Mouse (Mus musculus): ENCODE data around the gene Med12l. TPM values are rescaled to one million over a fixed set of nuclear protein-coding genes. Genes with fewer than 3 reads are reported as not detected.

The Med12l gene
- total and polyA plus RNA-seq, 2 experiments from 2014 or later, result 2.1 to 19.2 TPM

DNA sequence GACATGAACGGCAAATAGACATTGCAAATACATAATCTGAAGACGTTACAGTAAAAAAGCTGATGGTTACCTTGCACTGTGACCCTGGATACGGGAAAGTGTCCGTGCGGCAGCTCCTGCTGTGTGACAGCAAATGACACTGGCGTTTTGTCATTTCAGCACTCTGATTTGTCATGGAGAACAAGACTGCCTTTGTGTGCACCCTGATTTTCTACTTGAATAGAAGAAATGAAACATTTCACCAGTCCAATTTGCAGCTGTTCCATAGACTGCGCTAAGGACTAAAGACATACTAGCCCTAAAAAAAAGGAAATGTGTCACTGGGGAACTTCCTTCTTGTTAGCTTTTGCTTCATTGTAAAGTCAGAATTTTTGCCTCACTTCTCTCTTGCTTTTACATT lies 257.1 kb downstream of the Med12l start, which contains the start of gene P2ry12:
TSS of gene P2ry12 (minus strand) at position 168 of the 400 bp plus-strand sequence.
- DNase-seq (no peak), ATAC-seq (peak; percentile 67)
- Histone ChIP-seq H3K4me2 (ENCODE audit: low read depth) (no peak within 1 kb of the TSS), H3K27ac (ENCODE audit: low read depth, low read length) (no peak within 1 kb of the TSS), H3K27me3 (ENCODE audit: insufficient read depth, low read length) (no peaks in the 10 kb centered on the region), H3K4me3 (ENCODE audit: low read depth, low read length) (no peak within 1 kb of the TSS), H3K9me3 (ENCODE audit: low read length) (no peaks in the 10 kb centered on the region), H3K36me3 (ENCODE audit: insufficient read depth) (peaks cover 7% of the 10 kb centered on the region), H3K9ac (no peak within 1 kb of the TSS), H3K4me1 (ENCODE audit: insufficient read depth) (0 out of 2 replicates have a peak, but pooled peaks cover 2% of the 10 kb centered on the region)
- TF ChIP-seq CTCF (IDR thresholded peaks at IDR 0.05; ENCODE audit: low read depth), result no peak
- 10% methylated on average over 7 of the region's 7 CpGs for WGBS

DNA sequence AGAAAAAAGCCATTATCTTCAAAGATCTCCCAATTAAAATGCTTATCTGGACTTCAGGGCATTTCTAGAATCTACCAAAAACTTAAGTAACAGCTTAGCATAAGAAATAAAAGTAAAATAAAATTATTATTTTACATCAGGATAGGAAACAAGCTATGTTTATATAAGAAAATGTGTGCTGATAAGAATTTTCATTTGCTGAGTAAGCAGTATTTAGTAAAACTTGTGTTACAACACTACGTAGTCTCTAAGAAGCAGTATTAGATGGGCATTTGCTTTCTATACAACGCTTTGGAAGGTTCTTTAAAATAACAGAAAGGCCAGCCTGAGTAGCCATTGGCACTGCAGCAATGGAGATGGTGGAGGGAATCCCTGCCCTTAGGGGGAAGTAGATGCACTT lies 257.8 kb downstream of the Med12l start:
- ATAC-seq, result no peak
- TF ChIP-seq CTCF (IDR thresholded peaks at IDR 0.05; ENCODE audit: low read depth), result no peak
- DNase-seq, result no peak
- Histone ChIP-seq H3K4me2 (ENCODE audit: low read depth) (no peak overlapping the region), H3K27me3 (ENCODE audit: insufficient read depth, low read length) (no peaks in the 10 kb centered on the region), H3K4me1 (ENCODE audit: insufficient read depth) (0 out of 2 replicates have a peak, but pooled peaks cover 2% of the 10 kb centered on the region), H3K9ac (no peak overlapping the region), H3K36me3 (ENCODE audit: insufficient read depth) (peaks cover 13% of the 10 kb centered on the region), H3K4me3 (ENCODE audit: low read depth, low read length) (no peak overlapping the region), H3K27ac (ENCODE audit: low read depth, low read length) (no peak overlapping the region), H3K9me3 (ENCODE audit: low read length) (no peaks in the 10 kb centered on the region)
- 86% methylated on average over 2 of the region's 2 CpGs for WGBS

DNA sequence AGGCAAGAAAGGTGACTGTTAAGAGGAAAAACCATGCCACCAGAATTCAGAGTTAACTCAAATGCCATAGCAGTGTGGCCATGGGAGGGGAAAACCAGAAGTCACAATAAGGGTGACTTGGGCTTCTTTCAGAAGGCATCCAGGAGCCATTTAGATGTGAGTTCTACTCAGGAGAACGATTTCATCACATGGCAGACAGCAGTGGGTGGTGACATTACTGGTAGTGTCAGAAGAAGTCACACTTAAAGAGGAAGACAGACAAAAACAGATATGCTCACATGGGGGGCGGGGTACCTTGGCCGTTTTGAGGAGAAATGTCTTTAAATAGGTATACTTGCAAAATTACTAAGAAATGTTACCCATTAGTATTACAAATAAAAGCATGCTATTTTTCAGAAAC lies 258.4 kb downstream of the Med12l start:
- ATAC-seq (no peak), DNase-seq (no peak)
- 0 out of 2 replicates have a peak, but pooled peaks cover 2% of the 10 kb centered on the region for H3K4me1 ChIP-seq (ENCODE audit: insufficient read depth)
- no peak overlapping the region for H3K27ac ChIP-seq (ENCODE audit: low read depth, low read length)
- no peak overlapping the region for H3K4me2 ChIP-seq (ENCODE audit: low read depth)
- no peak for TF ChIP-seq CTCF (IDR thresholded peaks at IDR 0.05; ENCODE audit: low read depth)
- no peaks in the 10 kb centered on the region for H3K27me3 ChIP-seq (ENCODE audit: insufficient read depth, low read length)
- no peaks in the 10 kb centered on the region for H3K9me3 ChIP-seq (ENCODE audit: low read length)
- no peak overlapping the region for H3K4me3 ChIP-seq (ENCODE audit: low read depth, low read length)
- 85% methylated on average over 3 of the region's 3 CpGs for WGBS
- H3K9ac ChIP-seq, result no peak overlapping the region
- H3K36me3 ChIP-seq (ENCODE audit: insufficient read depth), result peaks cover 18% of the 10 kb centered on the region

DNA sequence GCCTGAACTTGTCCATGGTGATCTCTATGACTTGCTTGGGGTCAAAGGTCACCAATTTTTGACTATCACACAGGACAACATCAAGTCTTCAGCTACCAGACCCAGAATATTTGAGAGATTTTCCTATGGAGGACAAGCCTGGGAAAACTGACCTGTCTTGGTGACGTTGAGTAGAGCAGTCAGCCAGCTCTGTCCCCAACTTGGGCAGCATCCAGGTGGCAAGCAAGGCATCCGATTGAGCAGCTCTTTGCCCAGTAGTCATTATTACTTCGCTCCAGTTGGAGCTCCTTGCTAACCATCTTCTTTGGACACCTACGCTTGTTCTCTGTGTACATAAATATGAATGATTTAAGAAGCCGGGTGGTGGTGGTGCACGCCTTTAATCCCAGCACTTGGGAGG lies 265.2 kb downstream of the Med12l start:
- WGBS, result 89% methylated on average over 6 of the region's 6 CpGs
- H3K9me3 ChIP-seq (ENCODE audit: low read length), result no peaks in the 10 kb centered on the region
- no peak overlapping the region for H3K4me3 ChIP-seq (ENCODE audit: low read depth, low read length)
- H3K36me3 ChIP-seq (ENCODE audit: insufficient read depth), result peaks cover 11% of the 10 kb centered on the region
- no peaks in the 10 kb centered on the region for H3K4me1 ChIP-seq (ENCODE audit: insufficient read depth)
- no peak overlapping the region for H3K4me2 ChIP-seq (ENCODE audit: low read depth)
- ATAC-seq (no peak), DNase-seq (no peak)
- no peak overlapping the region for H3K27ac ChIP-seq (ENCODE audit: low read depth, low read length)
- TF ChIP-seq CTCF (IDR thresholded peaks at IDR 0.05; ENCODE audit: low read depth), result no peak
- H3K9ac ChIP-seq, result no peak overlapping the region
- H3K27me3 ChIP-seq (ENCODE audit: insufficient read depth, low read length), result no peaks in the 10 kb centered on the region

DNA sequence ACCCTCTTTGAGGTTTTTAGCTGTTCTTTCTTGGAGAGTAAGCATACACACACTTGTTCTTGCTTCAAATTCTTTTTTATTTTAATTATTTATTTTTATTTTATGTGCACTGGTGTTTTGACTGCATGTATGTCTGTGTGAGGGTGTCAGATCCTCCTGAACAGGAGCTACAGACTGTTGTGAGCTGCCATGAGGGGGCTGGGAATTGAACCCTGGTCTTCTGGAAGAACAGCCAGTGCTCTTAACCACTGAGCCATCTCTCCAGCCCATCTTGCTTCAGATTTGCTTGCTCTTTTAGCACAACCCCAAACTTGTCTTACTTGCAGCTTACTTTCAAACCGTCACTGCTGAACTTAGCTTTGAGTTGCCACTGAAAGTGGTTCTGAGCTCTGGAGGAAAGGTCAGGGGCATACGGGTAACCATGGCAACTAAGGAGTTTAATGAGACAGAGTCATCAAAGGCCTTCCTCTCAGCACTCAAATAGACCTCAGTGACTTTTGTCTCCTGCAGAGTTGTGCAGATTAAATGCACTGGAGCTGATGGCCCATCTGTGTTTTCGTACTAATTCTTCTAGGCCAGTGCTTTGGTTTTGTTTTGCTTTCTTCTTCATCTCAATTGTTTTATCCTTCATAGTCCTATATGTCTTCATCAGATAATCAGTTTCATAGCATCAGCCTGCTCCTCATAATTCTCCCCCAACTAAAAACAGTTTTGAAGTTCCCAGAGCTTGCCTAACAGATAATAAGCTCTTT lies 272.1 kb downstream of the Med12l start:
- H3K9ac ChIP-seq, result no peak overlapping the region
- H3K27me3 ChIP-seq (ENCODE audit: insufficient read depth, low read length), result no peaks in the 10 kb centered on the region
- H3K4me3 ChIP-seq (ENCODE audit: low read depth, low read length), result no peak overlapping the region
- DNase-seq (no peak), ATAC-seq (peak; percentile 50)
- no peaks in the 10 kb centered on the region for H3K36me3 ChIP-seq (ENCODE audit: insufficient read depth)
- H3K9me3 ChIP-seq (ENCODE audit: low read length), result no peaks in the 10 kb centered on the region
- H3K4me2 ChIP-seq (ENCODE audit: low read depth), result no peak overlapping the region
- no peak for TF ChIP-seq CTCF (IDR thresholded peaks at IDR 0.05; ENCODE audit: low read depth)
- no peaks in the 10 kb centered on the region for H3K4me1 ChIP-seq (ENCODE audit: insufficient read depth)
- no peak overlapping the region for H3K27ac ChIP-seq (ENCODE audit: low read depth, low read length)
- WGBS, result 8% methylated on average over 3 of the region's 3 CpGs

DNA sequence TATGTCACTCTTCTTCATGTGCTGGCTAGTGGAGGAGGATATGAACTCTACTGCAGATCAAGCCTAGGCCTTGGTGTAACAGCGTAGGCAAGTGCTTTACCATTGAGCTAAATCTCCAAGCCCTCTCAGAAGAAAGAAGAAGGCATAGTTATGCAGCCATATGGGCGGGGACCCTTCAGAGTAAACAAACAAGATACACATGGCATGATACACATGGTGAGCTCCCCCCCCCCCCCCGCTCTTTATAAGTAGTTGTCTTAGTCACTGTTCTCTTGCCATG lies 272.6 kb downstream of the Med12l start:
- Histone ChIP-seq H3K9ac (no peak overlapping the region), H3K36me3 (ENCODE audit: insufficient read depth) (no peaks in the 10 kb centered on the region), H3K4me1 (ENCODE audit: insufficient read depth) (no peaks in the 10 kb centered on the region), H3K4me3 (ENCODE audit: low read depth, low read length) (no peak overlapping the region), H3K4me2 (ENCODE audit: low read depth) (no peak overlapping the region), H3K9me3 (ENCODE audit: low read length) (no peaks in the 10 kb centered on the region), H3K27me3 (ENCODE audit: insufficient read depth, low read length) (no peaks in the 10 kb centered on the region), H3K27ac (ENCODE audit: low read depth, low read length) (no peak overlapping the region)
- WGBS, result 82% methylated on average over 3 of the region's 3 CpGs
- ATAC-seq, result no peak
- no peak for TF ChIP-seq CTCF (IDR thresholded peaks at IDR 0.05; ENCODE audit: low read depth)
- no peak for DNase-seq

DNA sequence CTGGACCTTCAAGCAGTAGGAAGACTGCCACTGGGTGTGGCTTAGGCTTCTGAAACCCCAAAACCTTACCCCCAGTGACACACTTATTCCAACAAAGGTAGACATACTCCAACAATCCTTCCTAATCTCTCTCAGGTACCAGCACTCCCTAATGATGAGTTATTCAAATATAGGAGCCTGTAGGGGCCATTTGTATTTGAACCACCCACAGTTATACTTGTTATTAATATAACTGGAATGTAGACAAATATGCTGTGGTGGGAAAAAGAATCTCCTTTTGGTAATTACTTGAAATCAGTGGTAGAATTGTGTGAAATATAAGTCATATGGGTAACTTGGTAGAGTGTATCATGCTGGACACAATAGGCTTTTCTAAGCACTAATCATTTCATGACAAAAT lies 273.0 kb downstream of the Med12l start:
- H3K9ac ChIP-seq, result no peak overlapping the region
- no peak overlapping the region for H3K4me2 ChIP-seq (ENCODE audit: low read depth)
- H3K4me1 ChIP-seq (ENCODE audit: insufficient read depth), result no peaks in the 10 kb centered on the region
- no peaks in the 10 kb centered on the region for H3K27me3 ChIP-seq (ENCODE audit: insufficient read depth, low read length)
- ATAC-seq (no peak), DNase-seq (no peak)
- H3K9me3 ChIP-seq (ENCODE audit: low read length), result no peaks in the 10 kb centered on the region
- no peaks in the 10 kb centered on the region for H3K36me3 ChIP-seq (ENCODE audit: insufficient read depth)
- no peak overlapping the region for H3K27ac ChIP-seq (ENCODE audit: low read depth, low read length)
- no peak for TF ChIP-seq CTCF (IDR thresholded peaks at IDR 0.05; ENCODE audit: low read depth)
- no peak overlapping the region for H3K4me3 ChIP-seq (ENCODE audit: low read depth, low read length)

Measured in forebrain, postnatal 0 days (tissue).